Mouse (Mus musculus) retina, embryonic 14.5 days (tissue): ENCODE results near the gene Smim12.

Experiments used
- DNase-seq: peaks from one replicate; pipeline ENCODE4 v3.0.0-alpha.2; 2015; ENCODE audit warnings: low spot score

Gene Smim12

GRCm38 (mm10) chr4:127235742-127236487, 7.7 kb upstream of the Smim12 start:
- peak; percentile 96 for DNase-seq

- DNase-seq: peak; percentile 24
These were observed 7.0 kb upstream of the Smim12 start for GRCm38 (mm10) chr4:127236631-127237030.

GRCm38 (mm10) chr4:127237271-127237670, 6.3 kb upstream of the Smim12 start:
- no peak for DNase-seq

GRCm38 (mm10) chr4:127242696-127243095, 888 bp upstream of the Smim12 start:
- DNase-seq: no peak

GRCm38 (mm10) chr4:127243953-127244352, 369 bp downstream of the Smim12 start:
- peak; percentile 67 for DNase-seq

GRCm38 (mm10) chr4:127249701-127250349, 6.2 kb downstream of the Smim12 start:
- peak; percentile 98 for DNase-seq

- DNase-seq: no peak
These were observed 8.5 kb downstream of the Smim12 start for GRCm38 (mm10) chr4:127251963-127252585.

GRCm38 (mm10) chr4:127256739-127257138, 13.2 kb downstream of the Smim12 start:
- no peak for DNase-seq

GRCm38 (mm10) chr4:127258186-127258897, 14.8 kb downstream of the Smim12 start:
- DNase-seq: no peak

GRCm38 (mm10) chr4:127261601-127262000, 18.0 kb downstream of the Smim12 start:
- DNase-seq: no peak

- DNase-seq: no peak
These were observed 20.0 kb downstream of the Smim12 start for GRCm38 (mm10) chr4:127263438-127264182.

- DNase-seq: no peak
These were observed 20.6 kb downstream of the Smim12 start for GRCm38 (mm10) chr4:127264183-127264554.

- no peak for DNase-seq
These were observed 34.9 kb downstream of the Smim12 start for GRCm38 (mm10) chr4:127278451-127279001.

- no peak for DNase-seq
These were observed 35.7 kb downstream of the Smim12 start for GRCm38 (mm10) chr4:127279241-127279640.

GRCm38 (mm10) chr4:127286907-127287306, 43.3 kb downstream of the Smim12 start:
- DNase-seq: no peak

GRCm38 (mm10) chr4:127289039-127289548, 45.5 kb downstream of the Smim12 start:
- no peak for DNase-seq

GRCm38 (mm10) chr4:127292631-127293030, 49.0 kb downstream of the Smim12 start:
- no peak for DNase-seq
